Mouse (Mus musculus): ENCODE data around the gene Evi2b. TPM values are rescaled to one million over a fixed set of nuclear protein-coding genes. Genes with fewer than 3 reads are reported as not detected.
A peak's percentile ranks its signal among the peaks of the same experiment; 100 is the strongest.

The Evi2b gene
- 4.3 and 4.6 TPM in 2 replicates for polyA plus RNA-seq (2016; fragmentation: Nextera tagmentation; extraction: Ambion mirVana)

DNA sequence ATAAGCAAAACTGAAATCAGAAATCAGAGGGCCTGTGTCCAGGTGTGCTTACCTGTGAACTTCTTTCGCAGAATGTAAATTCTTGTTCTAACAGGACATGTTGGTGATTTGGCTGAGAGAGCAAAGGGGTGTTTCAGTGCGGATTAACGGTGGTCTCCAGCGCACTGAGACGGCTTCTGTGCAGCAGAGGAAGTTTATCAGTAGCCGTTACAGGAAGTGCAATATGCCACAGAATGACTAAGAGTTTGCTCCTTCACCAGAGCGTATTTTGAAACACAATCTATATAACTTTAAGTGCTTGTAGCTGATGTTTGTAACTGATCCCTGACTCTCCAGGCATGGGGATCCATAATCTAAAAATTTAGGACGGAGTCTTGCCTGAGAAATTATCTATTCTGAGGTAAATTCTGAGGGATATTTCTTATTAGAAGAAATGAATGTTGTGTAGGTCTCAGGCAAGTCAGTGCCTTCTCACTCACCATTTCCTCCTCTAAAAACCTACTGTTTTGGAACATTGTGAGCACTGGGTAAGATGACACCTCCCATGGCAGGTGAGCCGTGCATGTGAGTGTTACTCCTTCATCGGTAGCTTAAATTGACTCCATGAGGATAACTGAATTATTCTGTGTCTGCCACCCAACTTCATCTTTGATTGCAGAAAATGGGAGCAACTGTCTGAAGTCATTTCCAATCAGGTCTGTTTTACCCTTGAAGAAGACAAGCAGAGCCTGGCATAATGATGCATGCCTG, at the start of gene Evi2b:
Gene Evi2b, minus strand, starts transcription at position 203 of the 750 bp plus-strand sequence.
- 18% methylated on average over 10 of the region's 10 CpGs for WGBS (ENCODE audit: insufficient replicate concordance)
- no peak for ATAC-seq
- Histone ChIP-seq H3K36me3 (peaks cover 4% of the 10 kb centered on the region; the same call in 1 of the 2 replicates), H3K9ac (peak within 1 kb of the TSS; percentile 48), H3K27me3 (replicated peaks) (no peaks in the 10 kb centered on the region), H3K4me2 (peak within 1 kb of the TSS; percentile 57), H3K27ac (peak within 1 kb of the TSS; percentile 69), H3K9me3 (replicated peaks) (no peaks in the 10 kb centered on the region), H3K4me1 (peaks cover 52% of the 10 kb centered on the region), H3K4me3 (peak within 1 kb of the TSS; percentile 42)

DNA sequence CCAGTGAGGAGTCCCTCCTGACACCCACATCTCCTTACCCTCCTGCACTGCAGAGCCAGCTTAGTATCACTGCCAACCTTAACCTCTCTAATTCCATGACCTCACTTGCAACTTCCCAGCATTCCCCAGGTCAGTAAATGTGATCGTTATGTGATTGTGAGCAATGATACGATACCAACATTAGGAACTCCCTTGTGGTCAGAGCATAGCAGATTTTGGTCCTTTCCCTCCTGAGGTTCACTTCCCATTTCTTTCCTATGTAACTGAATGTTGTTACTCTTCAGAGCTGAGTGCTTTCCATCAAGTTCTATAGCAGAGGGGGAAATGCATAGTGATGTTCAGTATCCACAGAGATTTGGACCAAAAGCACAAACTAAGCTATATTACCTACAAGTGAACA, 46.8 kb upstream of the Evi2b start:
- no peak overlapping the region for H3K27ac ChIP-seq
- H3K27me3 ChIP-seq (replicated peaks): no peaks in the 10 kb centered on the region
- H3K4me1 ChIP-seq: no peaks in the 10 kb centered on the region
- no peak overlapping the region for H3K9ac ChIP-seq
- H3K4me2 ChIP-seq: no peak overlapping the region
- H3K36me3 ChIP-seq: peaks cover 54% of the 10 kb centered on the region
- ATAC-seq: no peak
- 84% methylated on average over 2 of the region's 2 CpGs for WGBS (ENCODE audit: insufficient replicate concordance)
- H3K4me3 ChIP-seq: no peak overlapping the region
- H3K9me3 ChIP-seq (replicated peaks): no peaks in the 10 kb centered on the region

DNA sequence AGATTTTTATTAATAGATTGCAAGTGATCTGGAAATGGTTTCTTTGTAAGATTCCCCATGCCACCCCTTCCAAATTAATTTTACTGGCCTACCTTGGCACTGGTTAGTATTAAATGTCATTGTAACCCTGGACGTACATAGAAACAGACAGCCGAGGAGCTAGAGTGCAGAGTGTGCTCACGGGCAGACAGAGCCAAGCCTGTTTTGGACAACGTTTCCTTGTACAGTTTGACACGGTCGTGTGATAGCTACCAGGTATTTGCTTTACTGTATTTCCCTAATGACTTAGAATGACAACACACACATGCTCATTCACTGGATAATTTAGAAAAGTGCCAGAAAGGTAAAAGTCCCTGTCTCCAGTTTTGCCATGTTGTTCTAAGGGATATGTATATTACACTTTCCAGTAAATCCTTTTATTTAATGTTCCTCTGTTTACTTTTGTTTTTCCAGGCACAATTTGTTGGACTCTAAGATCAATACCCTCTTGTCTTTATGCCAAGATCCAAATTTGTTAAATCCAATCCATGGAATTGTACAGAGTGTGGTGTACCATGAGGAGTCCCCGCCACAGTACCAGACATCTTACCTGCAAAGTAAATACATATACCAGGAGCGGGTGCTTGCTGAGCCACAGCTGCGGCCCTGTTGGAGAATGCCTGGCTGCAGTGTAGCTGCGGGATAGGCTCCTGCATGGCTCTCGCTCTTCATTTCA, 44.8 kb upstream of the Evi2b start:
- H3K9me3 ChIP-seq (replicated peaks): no peaks in the 10 kb centered on the region
- H3K4me1 ChIP-seq: no peaks in the 10 kb centered on the region
- 83% methylated on average over 11 of the region's 11 CpGs for WGBS (ENCODE audit: insufficient replicate concordance)
- peaks cover 61% of the 10 kb centered on the region for H3K36me3 ChIP-seq
- H3K9ac ChIP-seq: no peak overlapping the region
- H3K27me3 ChIP-seq (replicated peaks): no peaks in the 10 kb centered on the region
- H3K27ac ChIP-seq: no peak overlapping the region
- no peak overlapping the region for H3K4me3 ChIP-seq
- no peak for ATAC-seq
- H3K4me2 ChIP-seq: no peak overlapping the region

DNA sequence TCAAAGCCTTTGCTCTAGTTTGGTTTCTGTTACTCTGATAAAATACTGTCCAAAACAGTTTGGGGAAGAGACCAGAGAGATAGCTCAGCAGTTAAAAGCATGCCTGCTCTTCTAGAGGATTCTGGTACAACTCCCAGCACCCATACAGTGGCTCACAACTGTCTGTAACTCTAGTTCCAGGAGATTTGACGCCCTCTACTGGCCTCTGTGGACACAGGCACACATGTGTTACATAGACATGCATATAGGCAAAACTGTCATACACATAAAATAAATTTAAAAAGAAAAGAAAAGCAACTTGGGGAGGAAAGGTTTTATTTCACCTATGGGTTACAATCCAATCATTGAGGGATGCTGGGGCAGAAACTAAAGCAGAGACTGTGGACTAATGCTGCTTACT, 43.4 kb upstream of the Evi2b start:
- WGBS (ENCODE audit: insufficient replicate concordance): 44% methylated on average over 1 of the region's 1 CpGs
- Histone ChIP-seq H3K4me3 (no peak overlapping the region), H3K27me3 (replicated peaks) (no peaks in the 10 kb centered on the region)

DNA sequence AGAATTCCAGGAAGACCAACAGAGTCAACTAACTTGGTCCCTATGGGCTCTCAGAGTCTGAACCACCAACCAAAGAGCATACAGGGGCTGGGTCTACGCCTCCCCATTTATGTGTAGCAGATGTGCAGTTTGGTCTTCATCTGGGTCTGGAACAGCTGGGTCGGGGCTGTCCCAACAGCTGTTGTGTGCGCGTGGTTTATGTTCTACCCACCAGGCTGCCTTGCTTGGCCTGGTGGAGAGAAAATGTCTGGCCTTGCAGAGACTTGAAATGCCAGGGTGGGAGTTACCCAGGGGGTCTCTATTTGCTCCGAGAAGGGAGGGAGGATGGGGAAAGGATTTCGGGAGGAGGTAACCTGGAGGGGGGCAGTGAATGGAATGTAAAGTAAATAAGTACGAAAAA, 39.9 kb upstream of the Evi2b start:
- WGBS (ENCODE audit: insufficient replicate concordance): 80% methylated on average over 7 of the region's 7 CpGs
- no peaks in the 10 kb centered on the region for H3K9me3 ChIP-seq (replicated peaks)
- H3K27ac ChIP-seq: no peak overlapping the region
- peaks cover 55% of the 10 kb centered on the region for H3K36me3 ChIP-seq
- H3K9ac ChIP-seq: no peak overlapping the region
- H3K4me3 ChIP-seq: no peak overlapping the region
- H3K4me2 ChIP-seq: no peak overlapping the region
- H3K4me1 ChIP-seq: no peaks in the 10 kb centered on the region
- no peaks in the 10 kb centered on the region for H3K27me3 ChIP-seq (replicated peaks)
- ATAC-seq: no peak

More for the DNA sequence above, 43.4 kb upstream of the Evi2b start:
- no peak overlapping the region for H3K27ac ChIP-seq
- ATAC-seq: no peak
- no peaks in the 10 kb centered on the region for H3K4me1 ChIP-seq
- H3K36me3 ChIP-seq: peaks cover 62% of the 10 kb centered on the region
- no peak overlapping the region for H3K4me2 ChIP-seq
- no peak overlapping the region for H3K9ac ChIP-seq
- H3K9me3 ChIP-seq (replicated peaks): no peaks in the 10 kb centered on the region

DNA sequence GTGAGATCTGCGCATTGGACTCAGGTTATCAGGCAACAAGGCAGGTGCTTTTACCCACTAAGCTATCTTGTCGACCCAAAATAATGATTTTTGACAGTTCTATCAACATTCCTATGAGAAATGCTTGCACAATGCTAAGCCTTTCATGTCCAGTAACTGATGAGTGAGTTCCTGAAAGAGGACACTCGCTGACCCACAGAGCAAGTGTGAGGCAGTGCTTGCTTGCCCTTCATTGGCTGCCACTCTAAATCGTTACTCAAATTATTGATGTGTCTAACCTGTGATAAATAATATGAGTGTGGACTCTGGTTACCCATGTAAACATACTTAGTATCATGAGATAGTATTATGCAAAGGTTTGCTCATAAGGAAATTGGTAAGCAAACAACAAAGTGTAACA, 37.0 kb upstream of the Evi2b start:
- Histone ChIP-seq H3K4me2 (no peak overlapping the region), H3K27me3 (replicated peaks) (no peaks in the 10 kb centered on the region), H3K4me1 (no peaks in the 10 kb centered on the region), H3K27ac (no peak overlapping the region), H3K36me3 (peaks cover 49% of the 10 kb centered on the region), H3K4me3 (no peak overlapping the region), H3K9me3 (replicated peaks) (no peaks in the 10 kb centered on the region), H3K9ac (no peak overlapping the region)
- 74% methylated on average over 4 of the region's 4 CpGs for WGBS (ENCODE audit: insufficient replicate concordance)
- ATAC-seq: no peak

DNA sequence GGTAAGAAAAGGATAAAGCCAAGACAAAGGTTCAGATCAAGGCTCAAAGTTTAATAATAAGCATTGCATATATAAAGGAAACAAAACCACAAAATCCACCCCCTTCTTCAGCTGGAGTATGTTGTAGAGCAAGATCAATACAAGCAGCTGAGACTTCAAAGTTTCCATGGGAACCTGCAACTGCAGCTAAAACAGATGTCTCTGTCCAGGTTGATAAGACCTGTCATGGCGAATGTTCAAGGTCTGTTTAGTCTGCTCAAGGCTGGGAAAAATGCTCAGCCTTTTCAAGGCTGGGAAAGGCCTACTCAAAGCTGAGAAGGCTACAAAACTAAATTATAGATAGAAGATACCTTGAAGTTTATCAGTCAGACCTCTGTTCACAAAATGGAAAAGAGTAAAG, 29.1 kb upstream of the Evi2b start:
- peak; percentile 59; the same call in 1 of the 2 replicates for ATAC-seq
- Histone ChIP-seq H3K4me3 (no peak overlapping the region), H3K4me1 (peaks cover 15% of the 10 kb centered on the region), H3K27me3 (replicated peaks) (no peaks in the 10 kb centered on the region), H3K27ac (no peak overlapping the region), H3K4me2 (no peak overlapping the region), H3K9ac (no peak overlapping the region), H3K9me3 (replicated peaks) (no peaks in the 10 kb centered on the region), H3K36me3 (peaks cover 62% of the 10 kb centered on the region)
- WGBS (ENCODE audit: insufficient replicate concordance): 11% methylated on average over 1 of the region's 1 CpGs

DNA sequence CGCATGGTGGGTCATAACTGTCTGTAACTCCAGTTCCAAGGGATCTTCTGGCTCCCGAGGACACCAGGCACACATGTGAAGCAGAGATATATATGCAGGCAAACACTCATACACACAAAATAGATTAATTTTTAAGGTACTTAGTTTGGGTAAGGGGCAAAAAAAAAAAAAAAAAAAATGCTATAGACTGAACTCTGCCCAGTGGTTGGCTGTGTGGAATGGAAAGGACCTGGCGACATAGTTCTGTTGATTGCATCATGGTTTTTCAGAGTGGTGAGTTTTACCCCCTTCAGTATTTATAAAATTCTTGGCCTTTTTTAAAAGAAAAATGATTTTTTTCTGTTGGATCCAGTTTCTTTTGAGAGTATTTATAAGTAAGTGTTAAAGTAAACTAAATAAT, 12.7 kb upstream of the Evi2b start:
- Histone ChIP-seq H3K27ac (no peak overlapping the region), H3K9me3 (replicated peaks) (no peaks in the 10 kb centered on the region), H3K36me3 (peaks cover 16% of the 10 kb centered on the region), H3K9ac (no peak overlapping the region), H3K27me3 (replicated peaks) (no peaks in the 10 kb centered on the region), H3K4me2 (peak overlapping the region; percentile 3; the same call in 1 of the 2 replicates), H3K4me3 (no peak overlapping the region), H3K4me1 (peaks cover 30% of the 10 kb centered on the region)
- ATAC-seq: no peak
- 63% methylated on average over 3 of the region's 3 CpGs for WGBS (ENCODE audit: insufficient replicate concordance)

DNA sequence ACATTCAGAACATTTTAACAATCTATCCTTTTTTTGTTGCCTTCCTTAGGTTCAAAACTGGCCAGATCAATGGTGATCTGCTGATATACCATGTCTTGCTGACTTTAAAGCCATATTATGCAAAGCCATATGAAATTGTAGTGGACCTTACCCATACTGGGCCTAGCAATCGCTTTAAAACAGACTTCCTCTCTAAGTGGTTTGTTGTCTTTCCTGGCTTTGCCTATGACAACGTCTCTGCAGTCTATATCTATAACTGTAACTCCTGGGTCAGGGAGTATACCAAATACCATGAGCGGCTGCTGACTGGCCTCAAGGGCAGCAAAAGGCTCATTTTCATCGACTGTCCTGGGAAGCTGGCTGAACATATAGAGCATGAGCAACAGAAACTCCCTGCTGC, 12.0 kb upstream of the Evi2b start:
- Histone ChIP-seq H3K4me2 (0 out of 2 replicates have a peak overlapping the region, but pooled peaks have one; percentile 3), H3K4me3 (no peak overlapping the region; the same call in 1 of the 2 replicates), H3K4me1 (peaks cover 37% of the 10 kb centered on the region), H3K27ac (no peak overlapping the region), H3K9ac (peak overlapping the region; percentile 22; the same call in 1 of the 2 replicates), H3K27me3 (replicated peaks) (no peaks in the 10 kb centered on the region), H3K9me3 (replicated peaks) (no peaks in the 10 kb centered on the region), H3K36me3 (peaks cover 12% of the 10 kb centered on the region)
- no peak for ATAC-seq
- 30% methylated on average over 4 of the region's 4 CpGs for WGBS (ENCODE audit: insufficient replicate concordance)

DNA sequence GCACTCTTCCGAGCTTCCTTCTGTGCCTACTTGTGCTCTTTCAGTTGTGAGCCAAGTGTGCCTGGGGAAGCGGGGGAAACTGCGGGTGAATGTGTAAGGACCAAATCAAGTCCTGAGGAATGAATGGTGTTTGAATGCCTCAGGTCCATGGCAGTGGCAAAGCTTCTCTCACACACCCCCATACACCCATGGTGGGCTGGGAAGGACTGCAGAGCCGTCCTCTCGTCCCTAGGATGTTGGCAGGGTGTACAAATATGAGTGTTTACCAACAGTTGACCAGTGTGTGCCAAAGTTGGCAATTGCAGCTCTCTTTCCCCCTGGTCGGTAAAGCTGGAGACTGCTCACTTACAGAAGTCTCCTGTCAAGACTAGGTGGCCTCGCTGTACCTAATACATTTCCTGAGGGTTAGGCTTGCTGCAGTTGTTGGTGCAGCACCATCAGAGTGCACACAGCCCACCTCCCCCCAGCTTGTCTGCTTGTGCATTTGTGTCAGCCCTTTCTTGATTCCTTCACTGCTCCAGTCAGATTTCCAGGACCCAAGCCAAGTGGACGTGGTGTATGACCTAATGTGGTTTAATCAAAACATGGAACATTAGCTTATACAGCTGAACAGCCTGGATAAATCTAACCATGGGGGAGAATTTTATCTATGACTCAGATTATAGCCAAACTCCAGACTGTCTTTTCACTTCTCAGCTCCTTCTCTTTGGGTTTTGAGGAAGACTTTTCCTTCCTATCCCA, 10.6 kb upstream of the Evi2b start:
- Histone ChIP-seq H3K4me1 (peaks cover 47% of the 10 kb centered on the region), H3K9me3 (replicated peaks) (no peaks in the 10 kb centered on the region), H3K9ac (no peak overlapping the region), H3K4me3 (no peak overlapping the region), H3K4me2 (no peak overlapping the region), H3K36me3 (peaks cover 9% of the 10 kb centered on the region), H3K27me3 (replicated peaks) (no peaks in the 10 kb centered on the region), H3K27ac (no peak overlapping the region)
- no peak for ATAC-seq
- 76% methylated on average over 8 of the region's 8 CpGs for WGBS (ENCODE audit: insufficient replicate concordance)

DNA sequence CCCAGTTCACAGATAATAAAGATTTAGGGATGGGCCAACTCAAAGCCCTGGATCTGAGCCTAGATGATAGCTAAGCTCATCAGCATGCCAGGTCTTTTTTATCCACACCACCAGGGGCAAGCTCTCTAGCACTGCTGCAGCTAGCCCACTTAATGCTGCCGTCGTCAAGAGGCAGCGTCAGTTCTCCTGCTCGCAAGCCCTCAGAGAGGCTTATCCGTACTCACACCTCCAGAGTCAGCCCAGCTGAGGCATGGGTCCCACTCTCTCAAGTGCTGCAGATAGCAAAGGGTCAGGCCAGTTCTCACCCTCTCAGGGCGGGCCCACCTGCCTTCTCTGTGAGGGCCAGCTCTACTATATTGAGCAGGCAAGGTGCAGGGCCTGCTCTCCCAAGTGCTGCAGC, 9.7 kb upstream of the Evi2b start:
- peak; percentile 65 for ATAC-seq
- Histone ChIP-seq H3K9ac (no peak overlapping the region), H3K9me3 (replicated peaks) (no peaks in the 10 kb centered on the region), H3K27me3 (replicated peaks) (no peaks in the 10 kb centered on the region), H3K27ac (no peak overlapping the region), H3K36me3 (peaks cover 9% of the 10 kb centered on the region), H3K4me3 (no peak overlapping the region), H3K4me2 (no peak overlapping the region), H3K4me1 (peaks cover 55% of the 10 kb centered on the region)
- WGBS (ENCODE audit: insufficient replicate concordance): 31% methylated on average over 6 of the region's 6 CpGs

DNA sequence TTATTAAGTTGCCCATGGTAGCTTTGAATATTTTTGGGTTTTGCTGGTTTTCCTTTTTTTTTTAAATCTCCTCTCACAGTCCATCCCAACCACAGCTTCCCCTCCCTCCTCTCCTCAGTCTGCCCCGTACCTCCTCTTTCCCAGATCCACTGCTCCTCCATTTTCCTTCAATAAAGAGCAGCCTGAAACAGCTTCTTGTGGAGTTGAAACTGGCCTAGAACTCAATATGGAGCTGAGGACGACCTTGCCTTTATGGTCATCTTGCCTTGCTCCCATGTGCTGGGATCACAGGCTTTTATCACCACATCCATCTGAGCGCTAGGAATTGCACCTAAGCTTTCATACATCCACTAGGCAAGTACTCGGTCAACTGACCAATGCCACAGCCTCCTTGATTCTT, 7.9 kb upstream of the Evi2b start:
- Histone ChIP-seq H3K27me3 (replicated peaks) (no peaks in the 10 kb centered on the region), H3K9ac (no peak overlapping the region), H3K36me3 (peaks cover 6% of the 10 kb centered on the region), H3K9me3 (replicated peaks) (no peaks in the 10 kb centered on the region), H3K4me1 (peaks cover 74% of the 10 kb centered on the region), H3K4me2 (no peak overlapping the region), H3K27ac (no peak overlapping the region), H3K4me3 (no peak overlapping the region)
- ATAC-seq: no peak
- 68% methylated on average over 4 of the region's 4 CpGs for WGBS (ENCODE audit: insufficient replicate concordance)

Data from liver, embryonic 12.5 days (tissue).